Mouse (Mus musculus) cerebellum, postnatal 14 days (tissue): ENCODE results near the gene Nox1.

Experiments
- DNase-seq, 2 experiments: peaks; one replicate each; pipeline ENCODE4 v3.0.0; 2021; ENCODE audit warnings: mixed read lengths in 2 of 2

The Nox1 gene

DNA sequence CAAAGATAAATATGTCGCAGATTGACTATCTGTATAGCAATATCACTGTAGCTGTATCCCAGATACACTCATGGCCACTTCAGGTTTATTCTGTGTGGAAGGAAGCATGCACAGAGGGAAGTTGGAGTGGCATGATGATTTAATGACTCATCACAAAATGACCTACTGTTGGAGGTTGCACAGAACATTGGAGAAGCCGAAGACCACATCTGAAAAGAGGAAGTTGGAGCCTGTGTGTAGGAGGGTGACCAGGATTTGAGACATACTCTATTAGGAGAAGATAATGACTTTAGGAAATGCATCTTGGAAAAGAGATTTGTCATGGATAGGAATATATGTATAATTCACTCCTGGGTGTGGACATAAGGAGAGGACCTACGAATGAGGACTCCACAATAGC, 105.3 kb downstream of the Nox1 start:
- DNase-seq = no peak

DNA sequence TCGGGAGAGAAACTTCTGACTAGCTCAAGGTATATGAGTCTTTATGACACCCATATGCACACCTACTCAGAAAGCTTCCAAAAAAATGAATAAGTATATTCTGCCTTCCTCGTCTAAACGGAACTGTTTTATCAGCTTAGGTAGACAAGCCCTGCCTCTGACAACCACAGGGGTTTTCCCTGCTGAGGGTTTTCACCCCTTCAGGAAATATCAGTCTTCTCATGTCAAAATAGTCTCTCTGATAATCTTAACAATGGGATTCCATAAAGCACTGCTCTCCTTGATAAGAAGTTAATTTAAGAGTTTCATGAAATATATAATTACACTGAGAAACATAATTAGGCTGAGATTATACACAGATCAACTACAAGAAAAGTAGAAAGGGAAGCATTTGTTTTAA, 110.0 kb downstream of the Nox1 start:
- DNase-seq = no peak

DNA sequence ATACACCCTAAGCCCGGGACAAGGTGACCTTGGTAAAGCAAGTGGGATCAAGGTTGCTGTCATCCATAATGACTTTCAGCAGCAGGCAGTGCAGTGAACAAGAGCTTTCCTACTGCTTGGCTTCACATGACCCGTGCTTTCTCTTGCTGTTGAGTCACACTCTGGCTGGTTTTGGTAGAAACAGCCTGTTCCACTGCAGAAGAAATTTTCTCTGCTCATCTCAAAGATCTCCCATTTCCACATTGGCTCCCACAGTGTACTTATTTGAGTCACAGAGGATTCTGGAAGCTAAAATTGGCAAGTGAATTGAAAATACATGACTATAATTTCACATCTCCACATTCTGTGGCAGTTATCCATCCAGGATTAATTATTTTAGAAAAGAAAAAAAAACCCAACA, 119.1 kb downstream of the Nox1 start:
- no peak for DNase-seq

DNA sequence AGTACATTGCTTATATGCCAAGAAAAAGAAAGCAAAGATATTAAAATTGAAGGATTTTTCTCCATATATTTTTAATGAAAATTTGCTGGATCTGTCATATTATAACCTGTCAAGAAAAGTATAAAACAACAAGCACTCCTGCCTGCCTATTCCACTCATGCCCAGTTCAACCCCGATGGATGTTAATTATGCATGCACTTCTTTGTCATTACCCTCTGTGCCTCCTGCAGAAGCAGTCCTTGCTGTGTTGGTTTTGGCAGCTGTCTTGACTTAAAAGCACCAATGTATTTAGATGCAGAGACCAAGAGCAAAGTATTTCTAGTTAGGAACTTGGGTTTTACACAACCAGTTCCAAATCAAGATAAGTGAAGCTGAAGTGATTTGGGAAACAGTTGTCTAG, 136.3 kb downstream of the Nox1 start:
- no peak for DNase-seq

DNA sequence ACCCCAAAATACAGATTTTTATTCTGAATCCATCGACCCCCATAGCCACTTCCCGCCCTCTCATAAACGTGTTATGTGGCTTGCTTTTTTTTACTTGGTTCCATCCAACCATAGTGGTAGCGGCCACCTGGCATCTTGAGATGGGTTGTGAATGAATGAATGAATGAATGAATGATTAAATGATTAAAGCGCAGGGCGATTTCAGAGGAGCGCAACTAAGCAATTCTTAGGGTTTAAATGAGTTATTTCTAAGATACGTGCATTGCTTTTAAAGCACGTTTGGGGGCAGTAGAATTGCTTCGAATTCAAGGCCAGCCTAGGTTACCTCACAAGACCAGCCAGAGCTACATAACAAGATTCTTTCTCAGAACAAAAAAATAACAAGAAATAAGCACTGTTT, 162.0 kb downstream of the Nox1 start:
- no peak for DNase-seq

- DNase-seq = peak; percentile 93 to 95
These were observed 162.6 kb downstream of the Nox1 start, which contains the start of gene Cstf2 for GRCm38 (mm10) chrX:134058987-134059712. Gene Cstf2 (plus strand): TSS chrX:134059187.

DNA sequence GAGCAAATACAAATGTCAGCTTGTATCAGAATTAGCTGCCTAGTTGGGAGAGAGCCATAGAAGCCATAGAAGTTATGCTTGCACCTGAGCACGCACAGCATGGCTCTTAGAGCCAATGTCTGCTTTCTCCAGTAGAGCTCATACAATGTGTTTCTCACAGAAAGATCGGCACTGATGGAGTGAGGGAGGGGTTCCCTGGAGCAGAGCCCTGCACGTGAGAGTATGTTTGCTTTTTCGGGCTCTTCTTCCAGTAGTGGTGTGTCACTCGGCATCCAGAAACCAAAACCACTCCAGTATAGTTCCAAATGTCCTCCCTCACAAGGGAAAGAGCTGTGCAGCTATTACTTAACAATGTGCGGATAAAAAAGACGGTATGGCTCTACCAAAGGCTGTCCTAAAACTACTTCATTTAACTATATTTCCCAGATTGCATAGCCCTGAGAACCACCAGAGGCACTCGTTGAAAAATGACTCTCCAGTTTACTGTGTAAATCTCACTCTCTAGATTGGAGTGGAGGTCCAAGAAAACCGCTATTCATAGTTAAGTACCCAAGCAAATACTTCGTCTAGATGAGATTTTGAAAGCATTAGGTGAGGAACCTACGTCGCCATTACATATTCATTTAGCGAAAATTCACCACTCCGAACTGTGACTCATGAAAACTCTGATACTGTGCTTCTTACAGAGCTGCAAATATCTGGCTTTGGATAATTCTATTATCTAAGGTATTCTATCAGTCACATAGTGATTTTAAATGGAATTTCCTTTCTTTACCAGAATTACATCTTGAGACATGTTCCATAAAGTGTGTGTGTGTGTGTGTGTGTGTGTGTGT, 163.5 kb downstream of the Nox1 start:
- peak in 1 of 2 experiments; percentile 11 for DNase-seq

GRCm38 (mm10) chrX:134056897-134057296, 164.9 kb downstream of the Nox1 start:
- DNase-seq = no peak

DNA sequence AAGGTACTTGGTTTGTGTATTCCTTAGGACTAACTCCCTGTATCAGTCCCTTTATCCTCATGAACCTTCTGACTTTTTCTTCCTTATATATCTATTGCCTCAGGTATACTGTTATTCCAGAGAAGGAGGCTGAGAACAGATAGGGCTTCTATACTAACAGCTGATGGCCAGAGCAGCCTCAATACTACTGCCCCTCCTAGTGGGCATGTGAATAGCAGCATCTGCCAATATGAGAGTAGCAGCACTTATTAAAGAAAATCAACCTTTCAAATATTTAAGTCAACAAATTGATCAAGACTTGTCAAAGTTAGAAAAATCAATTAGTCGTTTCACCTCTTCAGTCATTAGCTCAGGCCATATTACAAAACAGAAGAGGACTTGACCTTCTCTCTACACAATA, 172.8 kb downstream of the Nox1 start:
- DNase-seq = no peak
